Mouse (Mus musculus): ENCODE measurements around the gene Kifap3.

DNA sequence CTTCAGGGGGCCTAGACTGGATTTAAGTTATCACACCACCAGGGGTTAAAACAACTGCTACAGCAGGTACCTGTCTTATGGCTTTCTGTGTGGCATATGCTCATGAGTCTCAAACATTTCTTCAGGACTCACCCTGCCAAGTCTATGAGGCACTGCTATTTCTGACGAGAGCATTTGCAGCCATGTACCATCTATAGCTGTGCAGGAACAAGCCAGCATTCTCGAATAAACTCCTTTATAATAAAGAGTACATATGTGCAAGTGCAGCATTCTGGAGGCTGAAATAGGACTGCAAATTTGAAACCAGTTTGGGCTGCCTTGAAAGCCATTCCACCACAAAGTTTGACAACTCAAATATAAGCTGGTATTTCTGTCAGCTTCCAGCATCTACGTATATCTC lies 178.7 kb downstream of the Kifap3 start:
- TF ChIP-seq POLR2A (IDR thresholded peaks at IDR 0.05; ENCODE audit: low read depth, low read length): no peak
- no peak for TF ChIP-seq CTCF (conservative IDR thresholded peaks at IDR 0.05; ENCODE audit: insufficient read depth, insufficient read length, low read depth, low read length)

Measured in kidney, adult 2 months (tissue).